Mouse (Mus musculus) intestine, embryonic 16.5 days (tissue): Measurements from ENCODE around the gene Gk2. TPM values are rescaled to one million over a fixed set of nuclear protein-coding genes. Genes with fewer than 3 reads are reported as not detected.

ENCODE experiments used
- ATAC-seq: fragments of 200-750 bp; cut with Nextera tagmentation; 2 replicates; pipeline ENCODE4 v1.8.0; 2017; ENCODE audit warnings: moderate TSS enrichment, moderate library complexity
- H3K27ac ChIP-seq: fragments of 300-500 bp; sonication (generic); 2 replicates; pipeline ENCODE4 v1.5.1; 2014; ENCODE audit warnings: mild to moderate bottlenecking, low read length
- H3K27me3 ChIP-seq: fragments of 300-500 bp; sonication (generic); replicated peaks from 2 replicates; pipeline ENCODE4 v1.6.1; 2014; ENCODE audit warnings: low read length, control low read depth, mixed read lengths; ENCODE audit not compliant: control insufficient read depth, insufficient read depth
- H3K36me3 ChIP-seq: fragments of 300-500 bp; sonication (generic); 2 replicates; pipeline ENCODE4 v1.6.1; 2014; ENCODE audit warnings: low read length, control low read depth; ENCODE audit not compliant: control insufficient read depth, insufficient read depth
- H3K4me1 ChIP-seq: fragments of 300-500 bp; sonication (generic); 2 replicates; pipeline ENCODE4 v1.6.1; 2014; ENCODE audit warnings: low read length, control low read depth, mixed read lengths; ENCODE audit not compliant: control insufficient read depth, insufficient read depth
- H3K4me2 ChIP-seq: fragments of 300-500 bp; sonication (generic); 2 replicates; pipeline ENCODE4 v1.6.1; 2014; ENCODE audit warnings: low read depth, low read length, control low read depth
- H3K4me3 ChIP-seq: fragments of 300-500 bp; sonication (generic); 2 replicates; pipeline ENCODE4 v1.5.1; 2014; ENCODE audit warnings: mild to moderate bottlenecking, low read length
- H3K9ac ChIP-seq: fragments of 300-500 bp; sonication (generic); 2 replicates; pipeline ENCODE4 v1.6.1; 2014; ENCODE audit warnings: low read depth, low read length
- H3K9me3 ChIP-seq: fragments of 300-500 bp; sonication (generic); 2 replicates; pipeline ENCODE4 v1.6.1; 2016; ENCODE audit warnings: low read length, control low read depth; ENCODE audit not compliant: control insufficient read depth
- WGBS: fragments of 180-500 bp; shearing (Covaris S2); extraction: QIAGEN DNeasy Blood & Tissue Kit; methylation state at CpG from one replicate; pipeline ENCODE4 v1.1.7; 2014; 5-methylcytosine and 5-hydroxymethylcytosine counted together
- polyA plus RNA-seq: library from polyadenylated mRNA; unstranded; fragments of >200 nt; fragmentation: Nextera tagmentation; extraction: Ambion mirVana; gene quantifications from 2 replicates; pipeline ENCODE4 v1.2.1, GENCODE M21; 2015

The Gk2 gene
- not detected in 2 replicates for polyA plus RNA-seq

DNA sequence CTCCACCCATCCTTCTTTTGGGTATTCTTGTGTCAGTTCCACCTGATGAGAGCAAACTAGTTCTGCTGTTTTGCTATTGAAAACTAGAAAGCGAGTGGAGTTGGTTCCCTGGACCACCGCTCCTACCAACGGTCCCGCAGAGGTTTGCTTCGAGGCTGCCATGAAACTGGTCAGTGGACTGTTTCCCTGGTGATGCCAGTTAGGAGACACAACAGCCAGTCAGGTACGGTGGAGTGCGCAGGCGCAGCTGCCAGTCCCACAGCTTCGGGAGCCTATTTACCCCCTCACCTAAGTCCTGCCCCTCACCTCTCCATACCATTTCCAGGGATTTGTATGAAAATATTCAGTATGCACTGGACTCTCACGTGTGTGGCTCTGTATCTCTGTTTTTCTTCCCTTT lies at the start of gene Gk2:
Gene Gk2, minus strand, starts transcription at position 206 of the 400 bp plus-strand sequence.
- WGBS: 94% methylated on average over 10 of the region's 10 CpGs
- no peak within 1 kb of the TSS for H3K9ac ChIP-seq

DNA sequence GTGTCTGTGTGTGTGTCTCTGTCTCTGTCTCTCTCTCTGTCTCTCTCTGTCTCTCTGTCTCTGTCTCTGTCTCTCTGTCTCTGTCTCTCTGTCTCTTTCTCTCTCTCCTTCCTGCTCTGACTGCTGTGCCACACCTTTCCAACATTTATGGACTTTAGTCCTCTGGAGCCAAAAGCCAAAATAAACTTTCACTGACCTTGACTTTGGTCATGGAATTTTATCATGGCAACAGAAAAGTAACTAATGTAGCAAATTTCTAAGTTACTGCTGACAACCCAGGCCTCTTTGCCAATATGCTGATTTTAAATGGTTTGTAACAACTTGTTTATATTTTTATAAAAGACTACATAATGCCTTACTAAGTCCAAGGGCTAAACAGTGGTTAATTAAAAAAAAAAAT lies 41.2 kb upstream of the Gk2 start:
- Histone ChIP-seq H3K36me3 (no peaks in the 10 kb centered on the region), H3K27ac (no peak overlapping the region), H3K4me1 (no peaks in the 10 kb centered on the region), H3K27me3 (no peaks in the 10 kb centered on the region), H3K9me3 (no peaks in the 10 kb centered on the region), H3K4me2 (no peak overlapping the region), H3K9ac (no peak overlapping the region), H3K4me3 (no peak overlapping the region)
- no peak for ATAC-seq

More for the DNA sequence above, at the start of gene Gk2:
- Histone ChIP-seq H3K36me3 (no peaks in the 10 kb centered on the region), H3K4me2 (no peak within 1 kb of the TSS), H3K4me3 (no peak within 1 kb of the TSS), H3K27me3 (no peaks in the 10 kb centered on the region), H3K27ac (no peak within 1 kb of the TSS), H3K9me3 (no peaks in the 10 kb centered on the region), H3K4me1 (no peaks in the 10 kb centered on the region)
- ATAC-seq: no peak

DNA sequence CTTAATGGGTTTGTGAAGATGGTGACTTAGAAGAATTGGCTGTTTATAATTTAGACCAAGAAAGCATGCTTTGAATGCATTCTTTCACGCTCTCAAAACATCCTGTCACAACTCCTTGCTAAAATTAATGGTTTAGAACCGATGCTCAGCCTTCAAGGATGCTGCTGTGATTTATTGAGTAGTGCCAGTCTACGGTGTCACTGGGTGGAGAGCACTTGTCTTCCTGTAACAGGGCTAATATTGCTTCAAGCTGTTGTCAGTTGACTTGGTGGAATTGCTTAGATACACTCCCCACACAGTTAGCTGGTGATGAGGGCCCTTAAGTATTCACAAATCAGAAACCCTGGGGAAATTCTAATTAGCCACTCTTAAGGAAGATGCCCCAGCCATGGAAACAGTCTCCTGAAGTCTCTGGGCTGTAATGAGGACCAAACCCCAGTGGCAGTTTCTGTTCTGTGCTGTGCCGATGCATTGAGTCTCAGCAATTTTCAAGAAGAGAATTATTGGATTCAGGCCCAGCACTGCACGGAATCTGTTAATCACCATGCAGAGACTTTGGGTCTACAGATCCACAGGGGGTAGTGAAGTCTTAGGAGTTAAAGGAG lies 38.8 kb upstream of the Gk2 start:
- ATAC-seq: no peak
- Histone ChIP-seq H3K36me3 (no peaks in the 10 kb centered on the region), H3K4me3 (no peak overlapping the region), H3K27me3 (no peaks in the 10 kb centered on the region), H3K4me1 (no peaks in the 10 kb centered on the region), H3K9ac (no peak overlapping the region), H3K9me3 (no peaks in the 10 kb centered on the region), H3K27ac (no peak overlapping the region), H3K4me2 (no peak overlapping the region)
- 63% methylated on average over 5 of the region's 5 CpGs for WGBS

DNA sequence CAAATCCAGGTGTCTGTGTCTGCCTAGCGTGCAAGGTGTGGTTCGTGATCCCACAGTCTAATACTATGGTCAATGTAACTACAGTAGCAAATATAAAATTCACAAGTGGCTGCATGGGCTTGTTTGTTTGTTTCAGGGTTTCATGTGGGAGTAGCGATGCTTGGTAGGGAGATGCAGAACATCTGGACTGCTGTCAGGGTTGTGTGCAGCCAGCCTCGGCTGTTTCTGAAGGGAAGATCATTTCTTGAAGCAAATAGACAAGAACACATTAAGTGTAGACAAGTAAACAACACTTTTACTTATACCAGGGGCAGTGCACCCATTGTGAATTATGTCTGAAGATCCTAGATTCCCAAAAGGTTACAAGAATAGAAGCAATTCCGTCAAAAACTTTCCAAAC lies 36.6 kb upstream of the Gk2 start:
- Histone ChIP-seq H3K36me3 (no peaks in the 10 kb centered on the region), H3K27ac (no peak overlapping the region), H3K27me3 (no peaks in the 10 kb centered on the region), H3K4me1 (no peaks in the 10 kb centered on the region), H3K9ac (no peak overlapping the region), H3K4me2 (no peak overlapping the region), H3K9me3 (no peaks in the 10 kb centered on the region), H3K4me3 (no peak overlapping the region)
- WGBS: 65% methylated on average over 5 of the region's 5 CpGs
- no peak for ATAC-seq

DNA sequence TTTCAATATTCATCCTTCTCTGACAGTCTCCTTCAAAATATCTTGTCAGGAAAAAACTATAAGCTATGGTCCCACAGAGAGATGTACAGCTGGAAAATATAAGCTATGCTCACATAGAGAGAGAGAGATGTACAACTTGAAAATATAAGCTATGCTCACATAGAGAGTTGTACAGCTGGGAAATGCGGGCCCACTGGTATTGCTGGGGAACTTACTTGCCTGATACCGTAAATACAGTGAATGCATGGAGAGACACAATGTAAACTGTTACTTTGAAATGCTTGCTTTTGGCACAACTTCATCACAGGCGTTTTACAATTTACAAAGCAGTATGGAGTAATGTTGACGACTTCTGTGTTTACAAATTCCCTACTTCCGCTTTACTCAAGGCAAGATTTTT lies 29.3 kb upstream of the Gk2 start:
- Histone ChIP-seq H3K9me3 (no peaks in the 10 kb centered on the region), H3K27me3 (no peaks in the 10 kb centered on the region), H3K4me1 (no peaks in the 10 kb centered on the region), H3K4me3 (no peak overlapping the region), H3K4me2 (no peak overlapping the region), H3K9ac (no peak overlapping the region), H3K27ac (no peak overlapping the region), H3K36me3 (no peaks in the 10 kb centered on the region)
- ATAC-seq: no peak
- 67% methylated on average over 5 of the region's 5 CpGs for WGBS

DNA sequence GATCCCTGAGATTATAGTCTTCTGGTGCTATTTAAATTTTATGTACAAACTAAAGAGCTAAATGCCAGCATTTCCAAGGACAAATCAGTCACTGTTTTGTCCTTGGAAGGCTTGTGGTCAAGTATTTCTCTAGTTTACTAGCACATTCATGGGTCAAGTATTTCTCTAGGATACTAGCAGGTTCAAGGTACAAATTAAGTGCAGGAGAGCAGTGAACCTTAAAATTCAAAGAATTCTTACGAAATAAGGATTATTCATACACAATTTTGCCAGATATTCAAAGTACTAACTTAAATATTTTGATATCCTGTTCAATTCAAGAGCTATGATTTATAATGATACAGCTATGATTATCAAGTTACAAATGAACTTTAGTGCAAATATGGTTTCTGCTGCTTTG lies 23.2 kb upstream of the Gk2 start:
- Histone ChIP-seq H3K27ac (no peak overlapping the region), H3K9me3 (no peaks in the 10 kb centered on the region), H3K27me3 (no peaks in the 10 kb centered on the region), H3K4me1 (no peaks in the 10 kb centered on the region), H3K4me2 (no peak overlapping the region), H3K36me3 (no peaks in the 10 kb centered on the region), H3K4me3 (no peak overlapping the region), H3K9ac (no peak overlapping the region)
- ATAC-seq: no peak
- WGBS: 73% methylated on average over 1 of the region's 1 CpGs

DNA sequence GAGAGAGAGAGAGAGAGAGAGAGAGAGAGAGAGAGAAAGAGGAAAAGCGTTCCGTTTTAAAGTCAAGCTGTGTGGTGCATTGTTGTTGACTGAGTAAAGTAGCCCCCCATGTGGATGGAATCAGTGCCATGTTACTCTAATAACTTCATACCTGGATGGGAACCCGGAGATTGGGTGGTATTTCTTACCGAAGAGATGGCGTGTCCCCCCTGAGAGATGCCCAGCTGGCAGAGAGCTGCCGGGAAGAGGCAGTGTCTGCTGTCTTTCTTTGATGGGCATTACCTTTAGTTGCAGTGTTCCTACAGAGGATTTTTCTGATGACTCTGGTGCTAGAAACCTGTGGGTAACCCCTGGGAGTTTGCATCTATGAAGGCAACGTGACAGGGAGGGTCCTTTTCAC lies 10.4 kb upstream of the Gk2 start:
- Histone ChIP-seq H3K36me3 (no peaks in the 10 kb centered on the region), H3K9ac (no peak overlapping the region), H3K9me3 (no peaks in the 10 kb centered on the region), H3K27ac (no peak overlapping the region), H3K4me1 (no peaks in the 10 kb centered on the region), H3K27me3 (no peaks in the 10 kb centered on the region), H3K4me2 (no peak overlapping the region), H3K4me3 (no peak overlapping the region)
- no peak for ATAC-seq
- 87% methylated on average over 7 of the region's 7 CpGs for WGBS

DNA sequence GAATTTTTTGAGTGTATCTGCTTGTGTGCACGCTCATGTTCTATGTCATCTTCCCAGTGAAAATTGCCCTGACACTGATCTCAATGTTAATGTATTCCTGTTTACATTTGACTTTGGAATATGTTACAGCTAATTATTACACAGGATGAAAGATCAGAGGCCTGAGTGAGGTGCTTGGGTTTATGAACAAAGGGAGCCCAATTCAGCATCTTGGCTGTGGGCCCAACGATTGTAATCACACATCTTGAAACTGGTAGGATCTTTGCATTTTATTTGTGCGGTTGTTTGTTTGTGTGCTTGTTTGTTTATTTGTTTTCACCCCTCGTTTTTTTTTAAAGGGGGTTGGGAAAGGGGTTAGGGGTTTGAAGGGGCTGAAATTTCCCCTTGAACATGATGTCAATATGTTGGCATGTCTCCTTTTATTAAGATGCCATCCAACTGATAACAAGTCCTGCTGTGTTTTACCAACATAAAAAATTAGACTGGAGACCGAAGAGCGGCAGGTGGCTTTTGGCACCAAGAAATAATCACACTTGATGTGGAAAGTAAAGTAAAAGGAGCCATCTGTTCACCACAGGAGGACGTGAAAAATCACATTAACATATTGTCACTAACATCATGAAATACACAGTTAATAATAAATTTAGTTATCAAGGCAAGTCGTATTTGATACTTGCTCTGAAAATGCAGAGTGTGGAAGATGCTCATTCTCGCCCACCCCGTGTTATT lies 9.8 kb upstream of the Gk2 start:
- H3K9ac ChIP-seq: no peak overlapping the region
- H3K27me3 ChIP-seq: no peaks in the 10 kb centered on the region
- 75% methylated on average over 10 of the region's 10 CpGs for WGBS
- no peak overlapping the region for H3K4me3 ChIP-seq
- no peaks in the 10 kb centered on the region for H3K4me1 ChIP-seq
- H3K9me3 ChIP-seq: no peaks in the 10 kb centered on the region
- no peak for ATAC-seq
- no peak overlapping the region for H3K4me2 ChIP-seq
- no peak overlapping the region for H3K27ac ChIP-seq
- no peaks in the 10 kb centered on the region for H3K36me3 ChIP-seq

DNA sequence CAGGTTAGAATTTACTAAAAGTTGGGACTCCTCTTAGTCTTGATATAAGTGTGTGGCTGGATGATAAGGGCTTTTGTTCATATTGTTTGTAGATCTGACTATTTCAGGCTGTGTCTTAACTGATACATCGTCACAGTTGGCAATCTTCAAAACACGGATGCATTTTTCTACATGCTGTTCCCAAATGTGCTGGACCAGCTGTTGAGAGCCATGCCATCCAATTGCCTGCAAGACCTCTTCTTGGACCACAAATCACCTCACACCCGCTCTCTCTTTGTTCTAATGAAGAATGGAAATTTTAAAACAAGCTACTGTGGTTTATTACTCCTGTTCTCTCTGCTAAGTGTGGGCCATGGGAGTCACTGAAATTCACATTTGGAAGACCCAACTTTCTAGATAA lies 9.1 kb upstream of the Gk2 start:
- H3K27ac ChIP-seq: no peak overlapping the region
- no peaks in the 10 kb centered on the region for H3K4me1 ChIP-seq
- H3K9me3 ChIP-seq: no peaks in the 10 kb centered on the region
- no peak overlapping the region for H3K4me3 ChIP-seq
- H3K27me3 ChIP-seq: no peaks in the 10 kb centered on the region
- WGBS: 77% methylated on average over 3 of the region's 3 CpGs
- H3K4me2 ChIP-seq: no peak overlapping the region
- ATAC-seq: no peak
- no peaks in the 10 kb centered on the region for H3K36me3 ChIP-seq
- H3K9ac ChIP-seq: no peak overlapping the region

DNA sequence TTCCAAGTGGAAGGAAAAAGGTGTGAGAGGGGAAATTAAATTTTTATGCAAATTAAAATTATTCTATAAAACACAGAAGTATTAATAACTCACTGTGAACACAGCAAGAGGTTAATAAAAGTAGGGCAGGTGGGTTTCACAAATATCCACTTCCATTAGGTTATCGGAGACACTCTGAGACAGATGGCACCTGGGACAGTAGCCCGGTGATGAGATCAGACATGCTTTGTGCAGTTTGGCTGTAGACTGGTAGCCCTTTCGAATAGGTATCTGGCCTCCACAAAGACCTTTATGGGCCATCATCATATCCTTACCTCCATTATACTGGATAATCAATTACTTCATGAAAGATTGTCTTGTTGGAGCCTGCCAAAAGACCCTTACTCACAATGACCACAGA lies 6.0 kb upstream of the Gk2 start:
- Histone ChIP-seq H3K4me1 (no peaks in the 10 kb centered on the region), H3K4me3 (no peak overlapping the region), H3K9ac (no peak overlapping the region), H3K4me2 (no peak overlapping the region), H3K27me3 (no peaks in the 10 kb centered on the region), H3K9me3 (no peaks in the 10 kb centered on the region), H3K27ac (no peak overlapping the region), H3K36me3 (no peaks in the 10 kb centered on the region)
- no peak for ATAC-seq
- WGBS: 96% methylated on average over 3 of the region's 3 CpGs
